Mouse (Mus musculus): ENCODE data around the gene Olfr895. TPM values are rescaled to one million over a fixed set of nuclear protein-coding genes. Genes with fewer than 3 reads are reported as not detected.

The Olfr895 gene
- polyA plus RNA-seq (2016; fragmentation: Nextera tagmentation; extraction: Ambion mirVana): not detected in 2 replicates

GRCm38 (mm10) chr9:38267551-38267950 lies at the start of gene Olfr895:
Gene Olfr895, plus strand, starts transcription at chr9:38267851.
- Histone ChIP-seq H3K9me3 (no peaks in the 10 kb centered on the region), H3K27ac (no peak within 1 kb of the TSS), H3K4me3 (no peak within 1 kb of the TSS), H3K36me3 (replicated peaks) (no peaks in the 10 kb centered on the region), H3K4me1 (no peaks in the 10 kb centered on the region), H3K27me3 (ENCODE audit: poor library complexity, severe bottlenecking) (no peaks in the 10 kb centered on the region)
- no peak for DNase-seq (ENCODE audit: extremely low spot score, low spot score)

GRCm38 (mm10) chr9:38252474-38252873 lies 15.2 kb upstream of the Olfr895 start, which contains the start of gene Olfr143:
Gene Olfr143, plus strand, starts transcription at chr9:38252774.
- no peaks in the 10 kb centered on the region for H3K27me3 ChIP-seq (ENCODE audit: poor library complexity, severe bottlenecking)
- no peaks in the 10 kb centered on the region for H3K36me3 ChIP-seq (replicated peaks)
- H3K27ac ChIP-seq: no peak within 1 kb of the TSS
- DNase-seq (ENCODE audit: extremely low spot score, low spot score): no peak
- no peak within 1 kb of the TSS for H3K4me3 ChIP-seq
- H3K9me3 ChIP-seq: no peaks in the 10 kb centered on the region
- H3K4me1 ChIP-seq: no peaks in the 10 kb centered on the region

- DNase-seq (ENCODE audit: extremely low spot score, low spot score): no peak
- H3K36me3 ChIP-seq (replicated peaks): no peaks in the 10 kb centered on the region
- no peaks in the 10 kb centered on the region for H3K4me1 ChIP-seq
- H3K27me3 ChIP-seq (ENCODE audit: poor library complexity, severe bottlenecking): no peaks in the 10 kb centered on the region
- WGBS: 85% methylated on average over 1 of the region's 1 CpGs
- H3K4me3 ChIP-seq: no peak within 1 kb of the TSS
- no peaks in the 10 kb centered on the region for H3K9me3 ChIP-seq
- no peak within 1 kb of the TSS for H3K27ac ChIP-seq
Observed at GRCm38 (mm10) chr9:38290807-38291206, 23.2 kb downstream of the Olfr895 start, which contains the start of gene Olfr896-ps1. Gene Olfr896-ps1, plus strand, starts transcription at chr9:38291107.

Other genes with a start within 250 kb of the Olfr895 start
- gene Olfr883, start 242.0 kb upstream of the Olfr895 start, polyA plus RNA-seq (2016; fragmentation: Nextera tagmentation; extraction: Ambion mirVana): not detected in 2 replicates
- not detected in 2 replicates for gene Olfr884, start 221.3 kb upstream of the Olfr895 start, polyA plus RNA-seq (2016; fragmentation: Nextera tagmentation; extraction: Ambion mirVana)
- not detected in 2 replicates for gene Olfr885, start 206.5 kb upstream of the Olfr895 start, polyA plus RNA-seq (2016; fragmentation: Nextera tagmentation; extraction: Ambion mirVana)
- gene Olfr887, start 183.8 kb upstream of the Olfr895 start, polyA plus RNA-seq (2016; fragmentation: Nextera tagmentation; extraction: Ambion mirVana): not detected in 2 replicates
- not detected in 2 replicates for gene Olfr888, start 159.7 kb upstream of the Olfr895 start, polyA plus RNA-seq (2016; fragmentation: Nextera tagmentation; extraction: Ambion mirVana)
- 0.16 and 0.19 TPM in 2 replicates for gene Olfr889, start 152.7 kb upstream of the Olfr895 start, polyA plus RNA-seq (2016; fragmentation: Nextera tagmentation; extraction: Ambion mirVana)
- not detected in 2 replicates for gene Olfr890, start 125.3 kb upstream of the Olfr895 start, polyA plus RNA-seq (2016; fragmentation: Nextera tagmentation; extraction: Ambion mirVana)
- not detected in 2 replicates for gene Olfr891, start 87.0 kb upstream of the Olfr895 start, polyA plus RNA-seq (2016; fragmentation: Nextera tagmentation; extraction: Ambion mirVana)
- gene Olfr893, start 59.5 kb upstream of the Olfr895 start, polyA plus RNA-seq (2016; fragmentation: Nextera tagmentation; extraction: Ambion mirVana): not detected in 2 replicates
- gene Olfr894, start 49.8 kb upstream of the Olfr895 start, polyA plus RNA-seq (2016; fragmentation: Nextera tagmentation; extraction: Ambion mirVana): not detected in 2 replicates
- gene Olfr143, start 15.1 kb upstream of the Olfr895 start, polyA plus RNA-seq (2016; fragmentation: Nextera tagmentation; extraction: Ambion mirVana): not detected in 2 replicates
- not detected in 2 replicates for gene Olfr896-ps1, start 23.3 kb downstream of the Olfr895 start, polyA plus RNA-seq (2016; fragmentation: Nextera tagmentation; extraction: Ambion mirVana)
- not detected in 2 replicates for gene Olfr25, start 61.2 kb downstream of the Olfr895 start, polyA plus RNA-seq (2016; fragmentation: Nextera tagmentation; extraction: Ambion mirVana)
- not detected in 2 replicates for gene Olfr898, start 80.6 kb downstream of the Olfr895 start, polyA plus RNA-seq (2016; fragmentation: Nextera tagmentation; extraction: Ambion mirVana)
- gene Olfr250, start 99.0 kb downstream of the Olfr895 start, polyA plus RNA-seq (2016; fragmentation: Nextera tagmentation; extraction: Ambion mirVana): not detected in 2 replicates
- not detected in 2 replicates for gene Olfr251, start 109.2 kb downstream of the Olfr895 start, polyA plus RNA-seq (2016; fragmentation: Nextera tagmentation; extraction: Ambion mirVana)
- not detected in 2 replicates for gene Olfr147, start 133.8 kb downstream of the Olfr895 start, polyA plus RNA-seq (2016; fragmentation: Nextera tagmentation; extraction: Ambion mirVana)
- not detected in 2 replicates for gene Olfr901, start 161.6 kb downstream of the Olfr895 start, polyA plus RNA-seq (2016; fragmentation: Nextera tagmentation; extraction: Ambion mirVana)
- not detected in 2 replicates for gene Olfr902, start 179.8 kb downstream of the Olfr895 start, polyA plus RNA-seq (2016; fragmentation: Nextera tagmentation; extraction: Ambion mirVana)
- gene Olfr904, start 195.3 kb downstream of the Olfr895 start, polyA plus RNA-seq (2016; fragmentation: Nextera tagmentation; extraction: Ambion mirVana): not detected in 2 replicates
- not detected in 2 replicates for gene Olfr905, start 203.3 kb downstream of the Olfr895 start, polyA plus RNA-seq (2016; fragmentation: Nextera tagmentation; extraction: Ambion mirVana)
- not detected in 2 replicates for gene Olfr906, start 219.2 kb downstream of the Olfr895 start, polyA plus RNA-seq (2016; fragmentation: Nextera tagmentation; extraction: Ambion mirVana)
- not detected in 2 replicates for gene Olfr907, start 227.9 kb downstream of the Olfr895 start, polyA plus RNA-seq (2016; fragmentation: Nextera tagmentation; extraction: Ambion mirVana)

All from forebrain, embryonic 10.5 days (tissue).